Mouse (Mus musculus) liver, embryonic 16.5 days (tissue): ENCODE data around the gene Ahctf1. TPM values are rescaled to one million over a fixed set of nuclear protein-coding genes. Genes with fewer than 3 reads are reported as not detected.

Experiments
- ATAC-seq: fragments of 200-750 bp; cut with Nextera tagmentation; 2 replicates; pipeline ENCODE4 v1.8.0; 2017; ENCODE audit warnings: low read depth, mild to moderate bottlenecking, moderate number of reproducible peaks, moderate library complexity
- H3K27ac ChIP-seq: fragments of 300-500 bp; sonication (generic); 2 replicates; pipeline ENCODE4 v1.5.1; 2014; ENCODE audit warnings: mild to moderate bottlenecking, low read length
- H3K27me3 ChIP-seq: fragments of 300-500 bp; sonication (generic); 2 replicates; pipeline ENCODE4 v1.6.1; 2014; ENCODE audit warnings: low read depth, low read length, mixed read lengths; ENCODE audit not compliant: control insufficient read depth, insufficient read depth
- H3K36me3 ChIP-seq: fragments of 300-500 bp; sonication (generic); 2 replicates; pipeline ENCODE4 v1.6.1; 2014; ENCODE audit warnings: mild to moderate bottlenecking; ENCODE audit not compliant: control insufficient read depth, insufficient read depth
- H3K4me1 ChIP-seq: fragments of 300-500 bp; sonication (generic); 2 replicates; pipeline ENCODE4 v1.6.1; 2014; ENCODE audit warnings: low read depth, low read length, mixed read lengths; ENCODE audit not compliant: control insufficient read depth
- H3K4me2 ChIP-seq: fragments of 300-500 bp; sonication (generic); 2 replicates; pipeline ENCODE4 v1.6.1; 2014; ENCODE audit warnings: low read depth, low read length, mixed read lengths
- H3K4me3 ChIP-seq: fragments of 300-500 bp; sonication (generic); 2 replicates; pipeline ENCODE4 v1.5.1; 2014; ENCODE audit warnings: low read depth, mild to moderate bottlenecking, low read length
- H3K9ac ChIP-seq: fragments of 300-500 bp; sonication (generic); 2 replicates; pipeline ENCODE4 v1.6.1; 2014; ENCODE audit warnings: low read depth, low read length
- H3K9me3 ChIP-seq: fragments of 300-500 bp; sonication (generic); replicated peaks from 2 replicates; pipeline ENCODE4 v1.6.1; 2016; ENCODE audit warnings: low read length; ENCODE audit not compliant: control insufficient read depth
- WGBS: fragments of 180-500 bp; shearing (Covaris S2); extraction: QIAGEN DNeasy Blood & Tissue Kit; methylation state at CpG from one replicate; pipeline ENCODE4 v1.1.7; 2014; ENCODE audit not compliant: insufficient replicate concordance; 5-methylcytosine and 5-hydroxymethylcytosine counted together
- polyA plus RNA-seq: library from polyadenylated mRNA; unstranded; fragments of >200 nt; fragmentation: Nextera tagmentation; extraction: Ambion mirVana; gene quantifications from 2 replicates; pipeline ENCODE4 v1.2.1, GENCODE M21; 2015

Gene Ahctf1
- polyA plus RNA-seq, 1 experiment from 2014 or later: 14.4 TPM

DNA sequence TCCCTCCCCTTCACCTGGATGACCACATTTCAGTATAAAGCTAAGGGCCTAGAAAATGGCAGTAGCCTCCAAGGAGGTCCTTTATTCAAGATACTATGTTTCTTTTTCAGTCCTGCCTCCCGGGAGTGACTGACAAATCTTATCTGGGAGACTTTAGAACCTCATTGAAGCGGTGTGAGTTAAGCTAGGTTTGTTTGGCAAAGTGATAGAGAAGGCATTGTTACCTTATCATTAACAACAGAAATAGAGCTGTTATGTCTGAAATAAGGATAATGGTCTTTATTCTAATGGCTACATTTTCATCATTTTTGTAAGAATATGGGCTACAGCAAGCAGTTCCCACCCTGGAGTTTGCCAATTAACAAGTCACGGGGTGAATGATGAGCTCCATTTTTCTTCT lies 4.8 kb upstream of the Ahctf1 start:
- H3K4me3 ChIP-seq: no peak overlapping the region
- no peak overlapping the region for H3K9ac ChIP-seq
- H3K4me2 ChIP-seq: no peak overlapping the region
- WGBS: 25% methylated on average over 3 of the region's 3 CpGs
- peak overlapping the region; percentile 29 for H3K27ac ChIP-seq
- H3K27me3 ChIP-seq: no peaks in the 10 kb centered on the region
- H3K9me3 ChIP-seq: no peaks in the 10 kb centered on the region
- no peak for ATAC-seq
- H3K4me1 ChIP-seq: peaks cover 54% of the 10 kb centered on the region
- no peaks in the 10 kb centered on the region for H3K36me3 ChIP-seq

DNA sequence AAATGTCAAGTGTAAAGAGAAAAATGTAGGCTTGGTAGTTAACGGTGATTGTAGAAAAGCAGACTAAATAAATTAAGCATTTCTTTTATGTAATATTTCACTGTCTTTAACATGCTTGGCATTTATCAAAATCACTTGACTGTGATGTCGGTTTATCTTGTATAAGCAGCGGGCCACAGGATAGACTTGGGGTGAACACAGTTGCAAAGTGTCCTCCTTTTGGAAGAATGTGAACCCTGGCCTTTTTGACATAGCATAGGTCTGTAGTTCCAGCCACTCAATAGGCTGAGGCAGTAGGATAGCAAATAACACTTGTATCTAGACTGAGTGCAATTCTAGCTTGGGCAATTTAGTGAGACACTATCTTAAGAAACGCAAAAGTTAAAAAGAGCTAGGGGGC lies 4.0 kb upstream of the Ahctf1 start:
- no peak overlapping the region for H3K9ac ChIP-seq

DNA sequence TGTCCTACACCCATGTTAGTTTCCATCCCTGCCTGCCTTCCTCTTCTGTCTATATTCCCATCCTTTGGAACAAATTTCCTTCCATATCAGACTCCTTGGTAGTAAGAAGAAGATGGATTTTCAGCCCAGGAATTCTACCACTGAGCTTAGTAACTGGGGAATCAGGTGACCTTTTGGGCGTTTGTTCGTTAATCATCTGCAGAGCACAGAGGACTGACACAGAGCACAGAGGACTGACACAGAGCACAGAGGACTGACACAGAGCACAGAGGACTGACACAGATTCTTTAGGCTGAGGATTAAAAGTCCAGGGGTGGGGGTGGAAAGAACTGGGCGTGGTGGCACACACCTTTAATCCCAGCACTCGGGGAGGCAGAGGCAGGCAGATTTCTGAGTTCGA lies 2.3 kb upstream of the Ahctf1 start:
- Histone ChIP-seq H3K27me3 (no peaks in the 10 kb centered on the region), H3K4me2 (no peak overlapping the region), H3K27ac (peak overlapping the region; percentile 53), H3K36me3 (no peaks in the 10 kb centered on the region), H3K4me1 (peaks cover 50% of the 10 kb centered on the region), H3K4me3 (no peak overlapping the region), H3K9ac (no peak overlapping the region), H3K9me3 (no peaks in the 10 kb centered on the region)
- no peak for ATAC-seq
- 51% methylated on average over 5 of the region's 5 CpGs for WGBS

More for the DNA sequence above, 4.0 kb upstream of the Ahctf1 start:
- H3K27me3 ChIP-seq: no peaks in the 10 kb centered on the region
- H3K4me2 ChIP-seq: no peak overlapping the region
- peaks cover 46% of the 10 kb centered on the region for H3K4me1 ChIP-seq
- peak overlapping the region; percentile 18; the same call in 1 of the 2 replicates for H3K27ac ChIP-seq
- H3K36me3 ChIP-seq: no peaks in the 10 kb centered on the region
- 41% methylated on average over 4 of the region's 4 CpGs for WGBS
- H3K9me3 ChIP-seq: no peaks in the 10 kb centered on the region
- no peak for ATAC-seq
- H3K4me3 ChIP-seq: no peak overlapping the region

DNA sequence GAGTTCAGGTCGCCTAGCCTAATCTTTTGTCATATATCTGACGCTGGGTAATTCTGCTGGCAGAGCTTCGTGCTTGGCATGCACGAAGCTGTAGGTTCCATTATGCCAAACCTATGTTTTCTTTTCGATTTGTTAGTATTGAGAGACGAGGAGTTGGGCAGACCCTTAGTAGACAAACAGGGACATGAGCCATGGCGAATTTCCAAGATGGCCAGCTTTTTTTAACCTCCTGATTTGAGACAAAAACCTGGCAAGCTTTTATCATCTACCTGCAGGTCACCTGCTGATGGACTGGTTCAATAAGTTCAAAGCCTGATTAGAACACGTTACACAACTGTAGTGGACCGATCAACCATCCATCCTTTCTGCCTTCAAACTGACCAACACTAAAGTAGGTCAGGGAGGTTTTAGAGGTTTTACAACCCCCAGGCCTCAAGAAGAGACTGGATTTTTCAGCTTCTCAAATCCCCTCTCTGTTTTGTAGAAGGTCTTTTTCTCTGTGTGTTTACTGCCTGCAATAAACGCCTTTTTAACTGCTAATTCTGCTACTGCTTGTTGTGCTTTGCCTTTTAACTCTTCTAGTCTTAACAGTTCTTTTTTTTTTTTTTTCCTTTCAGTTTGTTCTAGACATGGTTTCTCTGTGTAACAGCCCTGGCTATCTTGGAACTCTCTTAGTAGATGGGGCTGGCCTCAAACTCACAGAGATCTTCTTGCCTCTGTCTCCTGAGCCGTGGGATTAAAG lies 831 bp upstream of the Ahctf1 start:
- 10% methylated on average over 11 of the region's 11 CpGs for WGBS
- H3K27me3 ChIP-seq: no peaks in the 10 kb centered on the region
- H3K27ac ChIP-seq: peak overlapping the region; percentile 100
- H3K4me3 ChIP-seq: peak overlapping the region; percentile 95
- no peaks in the 10 kb centered on the region for H3K36me3 ChIP-seq
- peak overlapping the region; percentile 98 for H3K9ac ChIP-seq
- H3K4me2 ChIP-seq: peak overlapping the region; percentile 91
- H3K4me1 ChIP-seq: peaks cover 56% of the 10 kb centered on the region
- ATAC-seq: no peak
- H3K9me3 ChIP-seq: no peaks in the 10 kb centered on the region

DNA sequence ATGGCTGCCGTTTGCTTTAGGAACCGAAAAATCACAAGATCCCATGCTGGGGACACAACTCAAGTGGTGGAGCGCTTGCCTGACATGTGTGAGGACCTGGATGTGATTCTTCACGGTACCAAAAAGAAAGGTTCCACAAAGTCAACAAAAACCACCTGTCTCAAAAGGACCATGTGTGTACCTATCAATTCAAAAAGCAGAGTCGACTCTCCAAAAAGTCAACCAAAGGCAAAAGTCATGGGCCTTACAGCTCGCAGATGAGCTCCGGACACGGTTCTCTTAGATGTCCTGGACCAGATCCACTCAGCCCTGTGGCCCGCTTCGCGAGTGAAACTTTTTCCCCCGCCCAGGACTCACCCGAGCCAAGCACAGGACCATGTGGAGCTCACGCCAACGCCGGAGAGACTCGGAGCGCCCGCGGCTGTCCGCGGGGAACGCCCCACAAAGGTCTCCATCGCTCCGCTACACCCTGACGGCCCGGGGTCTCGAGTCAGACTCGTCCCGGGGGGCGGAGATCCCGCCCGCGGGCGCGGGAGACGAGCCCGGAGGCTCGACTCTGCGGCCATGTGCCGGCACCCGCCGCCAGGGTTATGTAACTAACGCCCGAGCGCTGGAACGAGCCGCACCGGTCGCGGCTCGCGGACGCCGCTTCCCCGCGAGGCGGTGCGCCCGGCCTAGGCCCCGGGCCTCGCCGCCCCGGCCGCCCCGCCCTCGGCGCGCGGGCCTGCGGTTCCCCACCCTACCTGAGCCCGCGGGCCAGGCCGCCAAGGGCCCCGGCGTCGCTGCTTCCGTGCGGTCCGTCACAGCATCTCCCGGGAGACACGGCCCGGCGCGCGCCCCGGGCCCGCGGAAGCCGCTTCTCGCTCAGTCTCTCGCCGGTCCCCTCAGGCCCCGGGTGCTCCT lies 619 bp downstream of the Ahctf1 start, which contains the start of gene Gm10518:
Gene Gm10518 (plus strand): TSS at position 767 of the 903 bp plus-strand sequence.
- Histone ChIP-seq H3K27me3 (no peaks in the 10 kb centered on the region), H3K4me3 (peak within 1 kb of the TSS; percentile 95), H3K4me2 (peak within 1 kb of the TSS; percentile 91), H3K27ac (peak within 1 kb of the TSS; percentile 100), H3K4me1 (peaks cover 46% of the 10 kb centered on the region), H3K9ac (peak within 1 kb of the TSS; percentile 98), H3K36me3 (peaks cover 11% of the 10 kb centered on the region), H3K9me3 (no peaks in the 10 kb centered on the region)
- ATAC-seq: peak; percentile 66
- under 1% methylated on average over 94 of the region's 94 CpGs for WGBS

DNA sequence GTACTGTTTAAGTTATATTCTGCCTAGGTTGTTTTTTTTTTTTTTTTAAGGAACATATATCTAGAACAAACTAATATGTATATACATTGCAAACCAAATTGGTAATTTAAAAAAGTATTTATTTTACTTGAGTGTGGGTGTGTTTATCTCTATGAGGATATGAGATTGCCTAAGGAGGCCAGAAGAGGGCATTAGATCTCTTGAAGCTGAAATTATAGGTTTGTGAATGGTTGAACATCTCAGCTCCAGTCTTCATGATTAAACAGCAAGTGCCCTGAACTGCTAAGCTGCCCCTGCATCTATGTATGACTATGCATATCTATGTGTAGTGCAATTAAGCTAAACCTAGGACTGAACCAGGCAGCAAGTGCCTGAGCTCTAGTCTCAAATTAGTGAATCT lies 4.7 kb downstream of the Ahctf1 start:
- no peak overlapping the region for H3K4me2 ChIP-seq
- H3K36me3 ChIP-seq: peaks cover 35% of the 10 kb centered on the region
- no peak overlapping the region for H3K4me3 ChIP-seq
- no peaks in the 10 kb centered on the region for H3K9me3 ChIP-seq
- H3K9ac ChIP-seq: no peak overlapping the region
- H3K4me1 ChIP-seq: peaks cover 14% of the 10 kb centered on the region
- H3K27ac ChIP-seq: no peak overlapping the region
- no peak for ATAC-seq
- no peaks in the 10 kb centered on the region for H3K27me3 ChIP-seq

DNA sequence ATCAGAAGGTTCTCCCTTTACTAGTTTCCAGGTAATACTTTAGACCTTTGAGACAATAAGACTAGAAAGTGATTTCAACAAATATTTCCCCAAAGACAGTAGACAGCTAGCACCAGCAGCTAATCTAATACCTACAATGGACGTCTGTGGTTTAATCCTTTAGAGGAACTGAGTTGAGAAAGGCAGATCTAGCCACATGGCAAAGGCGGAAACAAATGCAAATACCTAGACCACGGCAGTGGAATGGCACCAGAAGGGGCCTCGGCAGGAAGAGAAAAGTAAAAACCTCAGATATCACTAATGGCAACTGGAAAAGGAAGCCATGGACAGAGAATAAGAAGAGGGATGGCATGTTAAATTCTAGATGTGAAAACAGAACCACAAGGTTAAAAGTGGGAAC lies 16.2 kb downstream of the Ahctf1 start:
- Histone ChIP-seq H3K36me3 (peaks cover 62% of the 10 kb centered on the region), H3K9me3 (no peaks in the 10 kb centered on the region), H3K9ac (no peak overlapping the region), H3K4me1 (peaks cover 4% of the 10 kb centered on the region; the same call in 1 of the 2 replicates), H3K27ac (no peak overlapping the region), H3K4me3 (no peak overlapping the region), H3K27me3 (no peaks in the 10 kb centered on the region), H3K4me2 (no peak overlapping the region)
- ATAC-seq: no peak
- WGBS: 40% methylated on average over 4 of the region's 4 CpGs

DNA sequence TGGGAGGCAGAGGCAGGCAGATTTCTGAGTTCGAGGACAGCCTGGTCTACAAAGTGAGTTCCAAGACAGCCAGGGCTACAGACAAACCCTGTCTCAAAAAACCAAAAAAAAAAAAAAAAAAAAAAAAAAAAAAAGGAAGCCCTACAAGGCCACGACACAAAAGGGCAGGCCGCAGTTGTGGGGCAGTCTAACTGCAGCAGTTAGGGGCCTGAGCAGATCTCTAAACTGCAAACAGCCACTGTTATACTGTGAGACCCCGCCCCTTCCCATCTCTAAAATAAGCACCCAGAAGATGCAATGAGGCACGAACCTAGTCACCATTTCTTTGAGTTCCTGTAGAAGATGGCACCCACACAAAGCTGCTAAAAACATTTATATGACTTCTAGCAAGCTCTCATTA lies 18.0 kb downstream of the Ahctf1 start:
- Histone ChIP-seq H3K36me3 (peaks cover 62% of the 10 kb centered on the region), H3K9me3 (no peaks in the 10 kb centered on the region), H3K4me3 (no peak overlapping the region), H3K9ac (no peak overlapping the region), H3K27ac (no peak overlapping the region), H3K4me2 (no peak overlapping the region), H3K27me3 (no peaks in the 10 kb centered on the region), H3K4me1 (no peaks in the 10 kb centered on the region)
- WGBS: 77% methylated on average over 5 of the region's 5 CpGs
- no peak for ATAC-seq

DNA sequence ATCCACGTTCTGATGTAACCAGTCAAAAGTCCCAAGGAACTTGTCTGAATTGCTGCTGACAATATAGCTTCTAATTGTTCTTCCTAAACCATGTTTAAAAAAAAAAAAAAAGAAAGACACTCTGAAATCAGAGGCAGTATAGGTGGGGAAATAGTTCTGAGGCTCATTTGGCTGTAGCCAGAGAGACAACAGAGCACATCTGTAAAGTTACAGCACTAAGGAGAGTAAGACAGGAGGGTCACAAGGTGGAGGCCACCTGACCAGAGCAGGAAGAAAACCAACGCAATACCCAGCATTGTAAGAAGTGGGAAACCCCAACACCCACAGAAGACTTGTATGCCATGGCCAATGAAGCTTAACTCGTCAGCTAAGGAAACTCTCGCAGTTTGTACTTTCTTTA lies 19.4 kb downstream of the Ahctf1 start:
- Histone ChIP-seq H3K9ac (no peak overlapping the region), H3K4me1 (no peaks in the 10 kb centered on the region), H3K4me3 (no peak overlapping the region), H3K27ac (no peak overlapping the region), H3K27me3 (no peaks in the 10 kb centered on the region), H3K4me2 (no peak overlapping the region), H3K36me3 (peaks cover 62% of the 10 kb centered on the region), H3K9me3 (no peaks in the 10 kb centered on the region)
- 81% methylated on average over 4 of the region's 4 CpGs for WGBS
- no peak for ATAC-seq
